Mouse (Mus musculus) brain, embryonic 18.5 days (tissue): ENCODE results near the gene Prr11.
A peak's percentile ranks its signal among the peaks of the same experiment; 100 is the strongest.
"Not testable (repeated sequence)": the region's sequence is repeated elsewhere in the genome, so short reads cannot be mapped to it uniquely, and the experiment has no call there.

Experiments used
- DNase-seq: peaks from one replicate; pipeline ENCODE4 v3.0.0-alpha.2; 2012; ENCODE audit warnings: low read depth, low spot score

Prr11 gene

DNA sequence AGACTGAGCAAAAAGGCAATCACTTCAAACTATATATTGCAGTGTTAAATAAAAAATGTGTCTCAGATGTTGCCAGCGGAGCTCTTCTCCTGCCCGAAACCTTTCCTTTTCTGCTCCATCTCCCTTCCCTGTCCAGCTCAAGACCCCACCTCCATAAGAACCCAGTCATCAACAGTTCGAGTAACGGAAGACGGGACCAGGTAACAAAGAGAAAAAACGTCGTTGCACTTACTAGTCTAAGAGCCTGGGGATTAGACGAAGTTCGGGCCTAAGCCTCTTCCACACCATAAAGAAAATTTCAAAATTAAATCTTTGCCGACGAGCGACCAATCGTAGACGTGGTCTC, at the start of gene Prr11:
TSS of gene Prr11 (minus strand) at position 300 of the 346 bp plus-strand sequence.
- DNase-seq: no peak

DNA sequence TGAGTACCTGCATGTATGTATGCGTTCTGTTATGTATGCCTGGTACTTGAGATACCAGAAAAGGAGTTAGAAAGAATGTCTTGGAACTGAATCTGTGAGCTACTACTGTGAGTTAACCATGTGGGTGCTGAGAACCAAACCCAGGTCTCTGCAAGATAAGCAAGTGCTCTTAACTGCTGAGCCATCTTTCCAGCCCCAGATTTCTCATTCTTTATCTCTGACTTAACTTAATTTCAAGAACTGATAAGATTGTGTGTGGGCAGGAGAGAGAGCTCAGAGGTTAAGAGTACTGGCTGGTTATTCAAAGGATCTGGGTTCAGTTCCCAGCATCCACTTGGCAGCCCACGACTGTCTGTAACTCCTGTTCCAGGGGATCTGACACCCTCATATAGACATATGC, 49.5 kb upstream of the Prr11 start:
- no peak for DNase-seq

DNA sequence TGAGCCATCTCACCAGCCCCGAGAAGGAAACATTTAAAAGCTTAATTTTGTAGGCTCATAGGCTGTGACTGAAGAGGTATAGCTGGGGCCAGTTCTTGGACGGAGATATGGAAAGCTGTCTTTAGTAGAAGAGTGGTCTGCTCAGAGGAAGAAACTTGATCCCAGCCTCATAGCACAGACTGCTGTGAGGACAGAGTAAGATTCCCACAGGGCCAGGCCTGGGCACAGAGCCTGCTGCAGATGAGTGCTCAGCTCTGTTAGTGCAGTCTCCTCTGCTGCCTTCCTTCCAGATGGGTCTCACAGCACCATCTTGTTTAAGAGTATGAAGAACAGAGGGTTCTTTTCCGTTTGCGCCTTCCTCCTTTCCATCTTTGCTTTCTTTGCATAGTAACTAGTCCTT, 27.7 kb upstream of the Prr11 start:
- DNase-seq: no peak

DNA sequence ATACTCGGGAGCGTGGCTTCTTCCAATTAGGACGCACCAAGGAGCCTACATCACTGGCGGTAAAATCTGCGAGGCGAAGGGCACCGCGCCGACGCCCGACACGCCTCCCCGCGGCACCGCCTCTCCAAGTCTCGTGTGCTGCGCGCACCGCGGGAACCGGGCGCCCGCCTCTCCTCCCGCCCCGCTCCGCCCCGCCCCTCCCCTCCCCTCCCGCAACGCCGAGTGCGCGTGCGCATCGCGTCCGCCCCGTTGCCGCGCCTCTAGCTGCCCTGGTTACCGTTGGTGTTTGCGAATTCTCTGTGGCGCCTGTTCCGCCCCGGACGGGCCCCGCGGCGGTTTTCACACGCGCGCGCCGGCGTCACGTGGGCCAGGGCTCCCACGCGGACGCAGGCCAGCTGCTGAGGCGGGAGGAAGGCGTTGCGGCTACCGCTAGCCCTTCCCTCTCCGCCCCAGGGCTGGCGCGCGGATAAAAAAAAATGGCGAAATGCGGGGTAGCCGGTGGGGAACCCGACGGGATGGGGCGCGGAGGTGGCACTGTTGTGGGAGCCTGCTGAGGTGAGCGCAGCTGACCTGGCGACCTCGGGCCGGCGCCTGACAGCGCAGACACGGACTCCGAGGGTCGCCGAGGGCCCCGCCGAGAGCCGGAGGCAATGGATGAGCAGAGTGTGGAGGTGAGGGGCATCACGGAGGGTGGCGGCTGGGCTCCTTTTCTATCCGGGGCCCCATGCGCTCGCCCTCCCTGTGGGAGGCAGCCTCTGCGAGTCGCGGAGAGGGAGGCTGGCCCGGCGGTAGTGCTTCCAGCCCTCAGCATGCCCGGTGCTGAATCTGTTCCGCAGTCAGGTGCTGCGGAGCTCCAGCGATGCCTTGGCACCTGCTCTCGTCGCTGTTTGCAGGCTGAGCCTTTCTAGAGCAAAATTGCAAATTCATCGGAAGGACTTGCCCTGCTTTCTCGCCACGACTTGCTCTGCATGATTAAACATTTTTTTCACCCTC, 18.6 kb upstream of the Prr11 start, which contains the start of gene Trim37:
TSS of gene Trim37 (plus strand) at position 254 of the 993 bp plus-strand sequence.
- DNase-seq: peak; percentile 89

DNA sequence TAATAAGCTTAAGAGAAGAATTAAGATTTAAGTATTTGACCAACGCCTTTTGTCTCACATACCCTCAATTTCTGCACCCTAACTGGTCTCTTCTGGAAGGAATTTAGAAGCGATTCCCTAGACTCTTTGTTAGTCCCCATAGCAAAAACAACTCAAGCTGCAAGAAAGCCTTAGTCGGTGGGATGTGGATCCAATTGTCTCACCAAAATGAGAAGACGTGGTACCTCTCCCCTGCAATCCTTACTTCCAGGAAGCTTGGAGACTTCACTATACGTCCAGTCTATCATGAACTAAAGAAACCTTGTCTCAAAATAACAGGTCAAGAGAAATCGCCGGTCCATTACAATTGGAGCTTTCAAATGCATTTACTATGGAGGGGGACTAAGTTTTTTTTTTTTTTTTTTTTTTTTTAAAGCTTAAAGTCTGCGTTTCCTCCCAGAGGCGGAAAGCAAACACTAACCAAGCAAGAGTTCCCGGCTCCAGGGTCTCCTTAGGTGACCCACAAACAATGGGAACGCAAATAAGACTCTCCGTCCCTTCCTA, 17.8 kb upstream of the Prr11 start:
- DNase-seq: no peak

DNA sequence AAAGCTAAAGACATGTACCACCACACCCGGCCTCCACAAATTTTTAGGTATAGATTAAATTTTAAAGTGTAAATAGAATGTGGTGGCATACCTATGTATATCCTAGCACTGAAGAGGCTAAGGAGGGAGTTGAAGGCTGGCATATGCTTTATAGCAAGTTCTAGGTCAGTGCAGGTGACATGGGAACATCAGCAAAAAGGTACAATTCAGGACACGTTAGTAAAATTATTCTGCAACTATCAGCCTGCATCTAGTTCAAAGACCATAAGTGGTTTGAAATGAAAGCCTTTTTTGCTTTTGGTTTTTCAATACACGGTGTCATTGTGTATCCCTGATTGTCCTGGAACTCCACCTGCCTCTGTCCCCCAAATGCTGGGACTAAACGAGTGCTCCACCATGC, 17.1 kb upstream of the Prr11 start:
- DNase-seq: no peak

DNA sequence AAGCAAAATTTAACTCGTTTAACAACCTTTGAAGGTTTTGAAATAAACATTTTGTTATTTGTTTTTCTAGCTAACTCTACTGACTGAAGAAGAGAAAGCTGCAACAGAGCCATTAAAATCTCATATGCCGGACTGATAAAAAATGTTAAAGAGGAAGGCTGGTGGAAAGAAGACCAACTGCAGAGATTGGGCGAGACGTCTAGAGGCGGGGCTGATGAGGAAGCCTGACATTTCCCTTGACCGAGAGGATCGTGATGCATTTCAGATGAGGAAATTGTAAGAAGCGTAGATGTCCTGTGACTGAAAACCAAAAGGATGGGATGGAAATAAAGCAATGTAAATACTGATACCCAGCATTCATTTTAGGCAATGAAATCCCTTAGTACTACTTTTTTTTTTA, 13.4 kb upstream of the Prr11 start:
- DNase-seq: no peak

DNA sequence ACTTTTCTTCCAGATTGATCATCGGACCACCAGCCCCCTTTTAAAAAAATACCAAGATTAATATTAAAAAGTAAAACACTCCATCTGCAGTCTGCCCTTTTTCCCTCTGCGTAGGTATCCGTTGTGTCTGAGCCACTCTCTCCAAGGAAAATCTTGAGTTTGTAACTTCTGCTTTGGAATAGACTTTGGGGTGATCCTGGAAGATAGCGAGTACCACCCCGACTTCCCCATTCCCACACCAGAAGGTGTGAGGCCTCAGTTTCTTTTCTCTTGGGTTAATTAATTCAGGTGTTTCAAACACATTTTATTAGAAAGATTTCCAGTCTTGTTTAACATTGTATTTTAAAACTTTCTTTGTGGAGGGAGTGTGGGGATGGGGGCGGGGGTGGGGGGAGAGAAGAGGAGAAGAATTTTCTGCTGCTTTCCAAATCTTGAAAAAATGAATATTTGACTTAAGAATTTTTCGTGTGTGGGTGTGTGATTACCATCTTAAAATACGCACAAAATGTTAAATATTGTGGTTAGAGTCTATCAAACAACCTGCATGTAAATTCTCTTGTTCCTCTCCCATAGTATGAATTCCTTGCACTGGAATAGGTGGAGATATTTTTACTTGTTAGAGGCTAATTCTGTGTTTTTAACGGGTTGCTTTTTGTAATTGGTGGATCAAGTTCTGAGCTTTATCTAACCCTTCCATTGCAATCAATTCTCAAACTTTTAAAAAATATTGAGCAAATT, 1.8 kb upstream of the Prr11 start:
- DNase-seq: no peak

DNA sequence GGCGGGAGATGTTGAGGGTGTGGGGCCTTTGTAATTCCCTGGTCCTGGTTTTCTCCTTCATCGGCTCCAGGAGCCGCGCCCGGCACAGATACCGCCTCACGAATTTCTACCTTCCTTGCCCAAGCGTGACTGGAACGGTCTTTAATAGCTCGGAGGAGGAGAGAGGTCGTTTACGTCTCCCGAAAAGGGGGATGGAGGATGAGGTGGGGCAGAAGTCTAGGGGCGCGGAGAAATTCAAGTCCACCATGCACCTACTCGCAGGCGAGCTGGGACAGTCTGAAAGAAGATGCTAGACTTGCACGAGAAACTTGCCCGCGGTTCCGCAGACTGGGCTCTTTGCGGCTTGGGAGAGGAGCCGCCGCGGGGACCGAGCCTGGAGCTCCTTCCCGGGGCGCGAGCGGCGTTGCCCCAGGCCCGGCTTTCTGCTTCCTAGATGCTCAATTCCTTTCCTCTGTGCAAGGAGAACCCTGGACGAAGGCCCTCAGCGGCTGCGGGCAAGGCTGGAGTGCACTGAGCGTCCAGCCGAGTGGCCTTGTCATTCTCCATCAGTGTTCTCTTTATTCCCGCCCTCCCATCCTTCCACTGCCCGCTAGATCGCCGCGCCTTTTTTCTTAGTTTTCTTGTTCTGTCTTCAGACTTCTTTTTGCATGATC, 1.1 kb upstream of the Prr11 start:
- DNase-seq: no peak

DNA sequence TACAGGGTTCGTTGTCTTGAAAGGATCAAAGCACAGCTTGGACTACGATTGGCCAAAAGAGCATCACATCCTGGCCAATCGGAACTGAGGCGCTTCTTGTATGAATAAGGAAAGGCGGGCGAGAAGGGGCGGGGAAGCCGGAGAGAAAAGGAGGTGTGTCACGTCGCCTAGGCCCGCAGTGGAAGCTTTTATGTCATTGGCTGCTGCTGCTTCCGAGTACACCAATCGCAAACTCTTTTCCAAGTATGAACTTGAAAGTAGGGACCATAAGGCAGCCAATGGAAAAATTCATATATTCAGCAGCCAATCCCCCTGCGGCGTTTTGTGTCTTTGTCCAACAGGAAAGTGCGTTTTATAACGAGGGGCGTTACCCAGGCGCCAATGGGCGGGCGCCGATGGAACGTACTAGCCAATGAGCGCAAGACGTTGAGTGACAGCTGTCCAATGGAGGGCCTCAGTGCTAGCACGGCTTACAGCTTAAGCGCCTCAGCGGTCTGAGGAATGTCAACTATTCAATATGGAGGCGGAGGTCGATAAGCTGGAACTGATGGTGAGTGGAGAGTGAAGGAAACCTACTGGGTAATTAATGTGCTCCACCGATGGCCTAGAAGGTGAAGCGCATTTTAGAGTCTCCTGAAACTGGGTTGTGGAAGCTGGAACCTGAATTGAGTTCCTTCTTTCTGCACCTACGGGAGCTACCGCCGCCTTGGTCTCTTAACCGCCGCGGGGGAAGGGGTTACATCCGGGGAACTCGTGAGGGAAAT, 429 bp upstream of the Prr11 start, which contains the start of gene Ska2:
TSS of gene Ska2 (plus strand) at position 480 of the 764 bp plus-strand sequence.
- DNase-seq: peak; percentile 100

DNA sequence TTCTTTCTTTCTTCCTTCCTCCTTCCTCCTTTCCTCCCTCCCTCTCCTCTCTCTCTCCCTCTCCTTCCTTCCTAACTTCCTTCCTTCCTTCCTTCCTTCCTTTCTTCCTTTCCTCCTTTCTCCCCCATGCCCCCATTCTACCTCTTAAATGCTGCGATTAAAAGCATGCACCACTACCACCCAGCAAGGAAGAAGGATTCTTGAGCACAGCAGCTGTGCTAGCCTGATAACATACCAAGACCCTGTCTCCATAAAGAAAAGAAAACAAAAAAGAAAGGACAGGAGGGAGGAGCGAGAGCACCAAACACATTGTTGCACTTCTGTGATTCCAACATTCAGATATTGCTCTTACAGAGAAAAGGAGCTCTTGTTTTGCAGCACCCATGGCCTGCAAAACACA, 21.4 kb downstream of the Prr11 start:
- DNase-seq: no peak

DNA sequence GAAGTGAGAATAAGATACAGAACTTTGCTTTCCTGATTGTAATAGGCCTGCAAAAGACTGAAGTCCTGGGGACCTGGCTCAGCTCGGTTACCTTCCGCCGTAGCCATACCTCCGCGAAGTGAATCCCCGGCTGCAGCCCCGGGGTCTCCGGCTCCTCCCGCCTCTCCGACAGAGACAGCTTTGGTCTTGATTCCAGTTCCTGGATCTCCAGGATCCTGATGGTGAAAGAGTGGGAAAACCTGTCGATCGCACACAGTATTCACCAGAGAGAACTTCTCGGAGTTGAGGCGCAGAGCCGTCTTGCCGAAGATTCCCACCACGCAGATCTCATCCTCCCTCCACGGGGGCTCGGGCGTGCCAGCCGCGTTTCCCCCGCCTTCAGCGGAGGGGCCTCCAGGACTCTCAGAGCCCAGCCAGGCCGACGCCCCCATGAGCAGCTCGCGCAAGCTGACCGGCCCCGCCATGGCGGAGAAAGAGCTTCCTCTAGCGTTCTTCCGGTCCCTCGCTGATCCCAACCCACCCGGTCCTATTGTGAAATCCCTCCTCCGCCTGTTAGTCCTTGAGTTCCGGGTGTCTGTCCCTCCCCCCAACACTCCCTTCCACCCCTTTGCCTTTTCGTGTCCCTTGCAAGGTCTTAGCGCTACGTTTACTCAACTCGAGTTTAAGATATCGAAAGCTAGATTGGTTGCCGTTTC, 22.1 kb downstream of the Prr11 start, which contains the start of gene Smg8:
TSS of gene Smg8 (minus strand) at position 485 of the 695 bp plus-strand sequence.
- DNase-seq: peak; percentile 78

DNA sequence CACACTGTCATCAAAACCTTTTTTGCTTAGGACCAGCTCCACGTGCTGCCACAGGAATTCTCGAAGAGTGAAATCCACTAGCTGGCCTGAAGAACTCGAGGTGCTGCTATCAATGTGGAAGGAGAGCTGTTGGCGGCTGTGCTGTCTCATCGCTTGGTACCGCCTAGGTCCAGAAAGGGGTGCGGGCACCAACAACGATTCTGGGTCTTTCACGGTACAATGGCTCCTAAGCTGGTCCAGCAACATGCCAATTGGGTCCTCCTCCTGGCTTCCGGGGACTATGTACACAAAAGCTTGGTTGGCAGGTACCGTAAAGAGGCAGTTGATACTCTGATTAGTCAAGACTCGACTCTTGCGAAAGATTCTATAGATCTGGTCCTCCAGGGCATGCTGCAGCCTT, 23.0 kb downstream of the Prr11 start:
- DNase-seq: no peak

DNA sequence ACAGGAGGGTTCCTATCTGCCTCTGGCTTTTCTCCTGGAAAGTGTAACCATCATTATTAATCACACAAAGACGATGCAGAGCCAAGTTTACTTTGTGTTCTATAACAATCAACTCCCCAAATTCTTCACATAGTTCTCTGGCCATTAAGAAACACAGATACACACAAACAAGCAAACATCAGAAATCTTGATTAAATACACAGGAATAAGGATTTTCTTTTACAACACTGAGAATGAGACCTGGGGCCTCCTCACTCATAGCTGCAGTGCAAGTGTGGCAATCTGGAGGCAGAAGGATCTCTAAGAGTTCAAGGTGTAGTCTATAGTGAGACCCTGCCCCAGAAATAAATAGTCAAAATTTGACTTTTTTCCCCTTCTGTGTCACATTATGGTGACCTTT, 24.8 kb downstream of the Prr11 start:
- no peak for DNase-seq

DNA sequence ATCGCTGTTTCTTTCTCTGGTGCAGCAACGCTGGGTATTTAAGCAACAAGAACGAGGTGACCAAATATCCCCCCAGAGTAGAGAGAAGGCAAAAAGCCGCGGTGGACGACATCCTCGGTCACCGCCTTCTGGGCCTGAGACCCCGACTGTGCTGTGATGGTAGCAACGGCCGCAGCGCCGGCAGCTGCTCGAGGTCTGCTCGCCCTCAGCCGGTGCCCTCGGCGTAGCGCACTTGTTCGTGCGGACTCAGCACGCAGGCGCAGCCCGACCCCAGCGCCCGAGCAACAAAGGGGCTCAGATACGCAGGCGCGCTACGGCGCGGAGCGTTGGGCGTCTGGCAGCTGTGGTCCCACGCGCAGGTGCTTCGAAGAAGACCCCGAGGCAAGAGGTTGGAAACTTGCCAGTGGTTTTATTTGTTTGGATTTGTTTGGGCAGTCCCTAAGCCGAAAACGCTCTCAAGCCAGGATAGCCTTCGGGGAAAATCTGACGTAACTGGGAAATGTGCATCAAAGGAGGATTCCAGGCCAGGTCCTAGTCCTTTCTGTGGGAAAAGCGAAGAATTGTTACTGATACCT, 34.6 kb downstream of the Prr11 start, which contains the start of gene Gdpd1:
TSS of gene Gdpd1 (minus strand) at position 197 of the 575 bp plus-strand sequence.
- peak; percentile 87 for DNase-seq

DNA sequence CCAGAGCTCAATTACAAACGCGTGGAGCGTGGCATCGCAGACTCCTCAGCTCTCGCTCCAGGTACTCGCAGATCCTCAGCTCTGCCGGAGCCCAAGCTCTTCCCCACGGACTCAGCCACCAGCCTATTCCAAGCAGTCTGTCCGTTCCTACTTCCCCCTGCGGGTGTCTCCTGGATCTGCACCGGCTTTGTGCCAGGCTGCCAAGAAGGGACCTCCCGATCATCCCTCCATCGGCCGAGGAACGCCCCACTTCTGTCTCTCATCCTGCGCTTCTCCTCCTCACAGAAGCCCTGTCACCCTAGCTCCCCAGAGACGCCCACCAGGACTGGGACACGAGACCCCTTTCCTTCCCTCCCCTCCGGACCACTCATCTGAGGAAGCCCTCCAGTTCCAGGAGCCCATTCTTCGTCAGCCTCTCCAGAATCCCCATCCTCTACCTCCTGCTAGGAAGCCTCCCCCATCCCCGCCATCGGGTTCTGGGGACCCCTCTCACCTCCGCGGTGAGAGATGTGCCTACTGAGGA, 35.1 kb downstream of the Prr11 start:
- peak; percentile 42 for DNase-seq

DNA sequence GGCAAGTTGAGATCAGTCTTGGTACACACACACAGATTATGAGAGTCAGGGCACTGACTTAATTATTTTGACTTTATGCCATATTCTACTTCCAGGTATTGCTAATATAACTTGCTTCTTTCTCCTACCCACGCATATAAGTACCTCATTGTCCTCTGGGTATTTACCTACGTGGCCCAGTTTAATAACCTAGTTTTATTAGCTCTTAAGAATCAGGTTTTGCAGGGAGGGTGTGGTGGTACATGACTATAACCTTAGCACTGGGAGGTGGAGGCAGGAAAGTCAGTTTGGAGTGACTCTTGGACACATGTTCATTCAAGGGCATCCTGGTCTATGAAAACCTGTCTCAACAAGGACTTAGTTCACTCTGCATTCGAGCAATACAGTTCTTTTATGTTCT, 46.4 kb downstream of the Prr11 start:
- no peak for DNase-seq

DNA sequence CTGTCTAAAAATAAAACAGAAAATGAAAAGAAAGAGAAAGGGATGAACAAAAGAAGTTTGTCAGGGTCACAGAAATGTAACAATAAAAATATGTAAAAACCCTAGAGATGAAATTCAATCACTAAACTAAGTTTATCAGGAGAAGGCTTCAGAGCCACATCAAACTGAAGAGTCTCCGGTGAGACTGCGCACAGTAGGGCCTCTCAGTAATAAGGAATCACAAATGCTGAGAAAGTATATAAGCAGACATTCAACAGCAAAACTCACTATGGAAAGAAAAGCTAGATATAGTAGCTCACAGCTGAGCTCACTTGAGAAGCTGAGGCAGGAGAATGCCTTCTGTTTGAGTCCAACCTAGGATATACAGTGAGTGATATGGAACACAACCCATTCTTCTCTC, 48.1 kb downstream of the Prr11 start:
- no peak for DNase-seq

DNA sequence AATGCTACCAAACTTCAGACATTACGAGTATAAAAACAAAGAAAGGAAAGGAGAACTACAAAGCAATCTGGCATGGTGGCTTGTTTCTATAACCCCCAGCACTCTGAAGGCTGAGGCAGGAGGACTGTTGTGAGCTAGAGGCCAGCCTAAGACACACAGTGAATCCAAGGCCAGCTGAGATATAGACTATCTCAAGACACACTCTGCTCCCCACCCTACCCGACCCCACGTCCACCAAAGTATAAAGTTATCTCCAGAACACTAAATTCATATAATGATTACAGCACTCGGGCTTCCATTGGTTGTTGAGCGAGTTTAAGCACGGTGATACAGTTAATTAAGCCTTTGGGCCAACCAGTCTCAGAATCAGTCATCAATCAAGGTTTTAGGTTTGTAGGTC, 52.2 kb downstream of the Prr11 start:
- DNase-seq: no peak

DNA sequence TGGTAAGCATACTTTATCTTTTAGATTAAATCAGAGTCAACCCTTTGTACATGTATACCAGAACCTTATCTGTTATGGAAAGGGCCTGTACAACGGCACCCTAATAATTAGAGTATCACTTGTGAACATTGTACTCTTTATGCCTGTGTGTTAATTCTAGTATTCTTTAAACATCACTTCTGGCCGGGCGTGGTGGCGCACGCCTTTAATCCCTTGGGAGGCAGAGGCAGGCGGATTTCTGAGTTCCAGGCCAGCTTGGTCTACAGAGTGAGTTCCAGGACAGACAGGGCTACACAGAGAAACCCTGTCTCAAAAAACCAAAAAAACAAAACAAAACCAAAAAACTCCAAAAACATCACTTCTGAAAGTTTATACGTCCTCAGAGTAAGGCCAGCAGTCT, 59.6 kb downstream of the Prr11 start:
- not testable (repeated sequence) for DNase-seq
